Mouse (Mus musculus): ENCODE data around the gene Slc1a2.

GRCm38 (mm10) chr2:102733128-102733527 lies 74.7 kb downstream of the Slc1a2 start:
- no peak for TF ChIP-seq POLR2A (IDR thresholded peaks at IDR 0.05; ENCODE audit: extremely low read depth, insufficient read depth, low read length)
- TF ChIP-seq CTCF (IDR thresholded peaks at IDR 0.05; ENCODE audit: low read depth, low read length): no peak

All from liver, adult 2 months (tissue).